Mouse (Mus musculus) cerebellum, adult 2 months (tissue): ENCODE measurements around the gene Lrrk1. TPM values are rescaled to one million over a fixed set of nuclear protein-coding genes. Genes with fewer than 3 reads are reported as not detected.
A peak's percentile ranks its signal among the peaks of the same experiment; 100 is the strongest.

ENCODE experiments used
- DNase-seq, 2 experiments: peaks; one replicate each; pipeline ENCODE4 v3.0.0; 2021
- H3K27ac ChIP-seq: fragments of 200-500 bp; 2 replicates; pipeline ENCODE4 v1.5.1; 2012; ENCODE audit warnings: low read length, control low read depth, inconsistent platforms; ENCODE audit not compliant: insufficient read depth
- H3K27me3 ChIP-seq: fragments of 200-500 bp; 2 replicates; pipeline ENCODE4 v1.6.1; 2012; ENCODE audit warnings: inconsistent platforms, mild to moderate bottlenecking, low read length, moderate library complexity; ENCODE audit not compliant: control insufficient read depth, insufficient read depth
- H3K4me1 ChIP-seq: fragments of 200-500 bp; 2 replicates; pipeline ENCODE4 v1.6.1; 2011; ENCODE audit warnings: low read length; ENCODE audit not compliant: control insufficient read depth, insufficient read depth
- H3K4me3 ChIP-seq: fragments of 200-500 bp; replicated peaks from 2 replicates; pipeline ENCODE3; 2011; ENCODE audit warnings: mild to moderate bottlenecking, low read depth, low read length, control low read depth; ENCODE audit not compliant: insufficient read depth
- CTCF ChIP-seq: fragments of 200-500 bp; IDR thresholded peaks from 2 replicates; pipeline ENCODE4 v1.5.1; 2011; ENCODE audit warnings: low read depth, mild to moderate bottlenecking, control low read depth, low read length, moderate library complexity, borderline replicate concordance; ENCODE audit not compliant: insufficient read depth
- POLR2A ChIP-seq: fragments of 200-500 bp; IDR thresholded peaks from 2 replicates; pipeline ENCODE4 v1.6.1; 2011; ENCODE audit warnings: low read length, control low read depth, borderline replicate concordance; ENCODE audit not compliant: insufficient read depth
- WGBS: fragments of 180-500 bp; shearing (Covaris S2); methylation state at CpG from one replicate; pipeline ENCODE4 v1.1.7; 2018; 5-methylcytosine and 5-hydroxymethylcytosine counted together
- polyA plus RNA-seq: library from polyadenylated mRNA; depleted of rRNA; stranded (reverse); fragments of >200 nt; gene quantifications from 2 replicates; pipeline ENCODE4 v1.2.3, GENCODE M21; 2012

Gene Lrrk1
- polyA plus RNA-seq, 1 experiment: 2.6 TPM

GRCm38 (mm10) chr7:66301486-66301885 is 86.7 kb downstream of the Lrrk1 start:
- no peak for DNase-seq
- no peak overlapping the region for H3K27ac ChIP-seq
- no peak for TF ChIP-seq CTCF
- TF ChIP-seq POLR2A: no peak
- no peak overlapping the region for H3K4me3 ChIP-seq
- no peaks in the 10 kb centered on the region for H3K4me1 ChIP-seq
- H3K27me3 ChIP-seq: no peaks in the 10 kb centered on the region
- WGBS: 75% methylated on average over 4 of the region's 4 CpGs

- Histone ChIP-seq H3K4me1 (no peaks in the 10 kb centered on the region), H3K27me3 (no peaks in the 10 kb centered on the region), H3K27ac (no peak overlapping the region), H3K4me3 (no peak overlapping the region)
- TF ChIP-seq CTCF: peak; percentile 90
- no peak for TF ChIP-seq POLR2A
- 4% methylated on average over 5 of the region's 5 CpGs for WGBS
- DNase-seq: peak; percentile 76 to 80
These were observed 87.5 kb downstream of the Lrrk1 start for GRCm38 (mm10) chr7:66300680-66301079.

- no peak overlapping the region for H3K27ac ChIP-seq
- H3K4me3 ChIP-seq: no peak overlapping the region
- H3K27me3 ChIP-seq: no peaks in the 10 kb centered on the region
- H3K4me1 ChIP-seq: no peaks in the 10 kb centered on the region
- no peak for DNase-seq
- 59% methylated on average over 9 of the region's 9 CpGs for WGBS
- no peak for TF ChIP-seq CTCF
- no peak for TF ChIP-seq POLR2A
These were observed 90.5 kb downstream of the Lrrk1 start for GRCm38 (mm10) chr7:66297656-66298021.

- no peak overlapping the region for H3K27ac ChIP-seq
- no peaks in the 10 kb centered on the region for H3K27me3 ChIP-seq
- 50% methylated on average over 12 of the region's 12 CpGs for WGBS
- DNase-seq: no peak
- TF ChIP-seq CTCF (no peak), POLR2A (no peak)
- H3K4me1 ChIP-seq: no peaks in the 10 kb centered on the region
- no peak overlapping the region for H3K4me3 ChIP-seq
These were observed 91.1 kb downstream of the Lrrk1 start for GRCm38 (mm10) chr7:66296921-66297655.

- H3K27ac ChIP-seq: no peak overlapping the region
- WGBS: 30% methylated on average over 19 of the region's 19 CpGs
- no peak for DNase-seq
- no peaks in the 10 kb centered on the region for H3K27me3 ChIP-seq
- TF ChIP-seq CTCF: no peak
- H3K4me3 ChIP-seq: no peak overlapping the region
- no peaks in the 10 kb centered on the region for H3K4me1 ChIP-seq
These were observed 95.4 kb downstream of the Lrrk1 start for GRCm38 (mm10) chr7:66292552-66293376.

GRCm38 (mm10) chr7:66292010-66292409 is 96.1 kb downstream of the Lrrk1 start:
- Histone ChIP-seq H3K27me3 (no peaks in the 10 kb centered on the region), H3K4me1 (no peaks in the 10 kb centered on the region; the same call in 1 of the 2 replicates), H3K27ac (no peak overlapping the region), H3K4me3 (no peak overlapping the region)
- TF ChIP-seq CTCF: no peak
- TF ChIP-seq POLR2A: no peak
- WGBS: 73% methylated on average over 8 of the region's 8 CpGs
- DNase-seq: no peak

- TF ChIP-seq CTCF (no peak), POLR2A (no peak)
- H3K27me3 ChIP-seq: no peaks in the 10 kb centered on the region
- DNase-seq: no peak
- H3K4me1 ChIP-seq: no peaks in the 10 kb centered on the region; the same call in 1 of the 2 replicates
- H3K4me3 ChIP-seq: no peak overlapping the region
- WGBS: 27% methylated on average over 10 of the region's 10 CpGs
- H3K27ac ChIP-seq: no peak overlapping the region
These were observed 105.1 kb downstream of the Lrrk1 start for GRCm38 (mm10) chr7:66282984-66283612.

- TF ChIP-seq CTCF: no peak
- TF ChIP-seq POLR2A: no peak
- Histone ChIP-seq H3K27ac (no peak overlapping the region), H3K4me1 (no peaks in the 10 kb centered on the region), H3K4me3 (no peak overlapping the region), H3K27me3 (no peaks in the 10 kb centered on the region)
- no peak for DNase-seq
- WGBS: 53% methylated on average over 12 of the region's 12 CpGs
These were observed 105.9 kb downstream of the Lrrk1 start for GRCm38 (mm10) chr7:66282265-66282664.
